Mouse (Mus musculus) bone marrow macrophage, adult 2 months (primary cell): ENCODE data around the gene Fam25c.

Experiments
- CTCF ChIP-seq: IDR thresholded peaks from 2 replicates; pipeline ENCODE4 v1.5.1; 2012; ENCODE audit warnings: low read depth, mild to moderate bottlenecking, low read length, moderate library complexity
- POLR2A ChIP-seq: IDR thresholded peaks from 2 replicates; pipeline ENCODE4 v1.6.1; 2012; ENCODE audit warnings: mild to moderate bottlenecking, low read depth, low read length, borderline replicate concordance

GRCm38 (mm10) chr14:34371763-34372162 lies 16.5 kb upstream of the Fam25c start:
- TF ChIP-seq POLR2A (no peak), CTCF (no peak)
